Mouse (Mus musculus) stomach, embryonic 14.5 days (tissue): ENCODE measurements around the gene Pawr. TPM values are rescaled to one million over a fixed set of nuclear protein-coding genes. Genes with fewer than 3 reads are reported as not detected.

Experiments
- ATAC-seq: fragments of 200-750 bp; cut with Nextera tagmentation; 2 replicates; pipeline ENCODE4 v1.8.0; 2017; ENCODE audit warnings: low read depth, moderate TSS enrichment; ENCODE audit not compliant: insufficient number of reproducible peaks, insufficient read depth, low FRiP score
- H3K27ac ChIP-seq: fragments of 300-500 bp; sonication (generic); 2 replicates; pipeline ENCODE4 v1.5.1; 2014; ENCODE audit warnings: mild to moderate bottlenecking, low read length, moderate library complexity, mixed read lengths
- H3K27me3 ChIP-seq: fragments of 300-500 bp; sonication (generic); 2 replicates; pipeline ENCODE4 v1.6.1; 2014; ENCODE audit warnings: low read length, control low read depth, mixed read lengths; ENCODE audit not compliant: control insufficient read depth, insufficient read depth
- H3K36me3 ChIP-seq: fragments of 300-500 bp; sonication (generic); 2 replicates; pipeline ENCODE4 v1.6.1; 2014; ENCODE audit warnings: mild to moderate bottlenecking, control low read depth, low read length, moderate library complexity, mixed read lengths; ENCODE audit not compliant: control insufficient read depth, insufficient read depth
- H3K4me1 ChIP-seq: fragments of 300-500 bp; sonication (generic); 2 replicates; pipeline ENCODE4 v1.6.1; 2014; ENCODE audit warnings: low read length, control low read depth, mixed read lengths; ENCODE audit not compliant: control insufficient read depth, insufficient read depth
- H3K4me2 ChIP-seq: fragments of 300-500 bp; sonication (generic); replicated peaks from 2 replicates; pipeline ENCODE4 v1.6.1; 2014; ENCODE audit warnings: low read depth, low read length, control low read depth
- H3K4me3 ChIP-seq: fragments of 300-500 bp; sonication (generic); 2 replicates; pipeline ENCODE4 v1.5.1; 2014; ENCODE audit warnings: low read depth, low read length, control low read depth
- H3K9ac ChIP-seq: fragments of 300-500 bp; sonication (generic); replicated peaks from 2 replicates; pipeline ENCODE4 v1.6.1; 2014; ENCODE audit warnings: low read depth, mild to moderate bottlenecking, control low read depth, low read length, moderate library complexity, mixed read lengths
- H3K9me3 ChIP-seq: fragments of 300-500 bp; sonication (generic); 2 replicates; pipeline ENCODE4 v1.6.1; 2016; ENCODE audit warnings: low read depth, low read length, control low read depth; ENCODE audit not compliant: control insufficient read depth
- WGBS: fragments of 180-500 bp; shearing (Covaris S2); extraction: QIAGEN DNeasy Blood & Tissue Kit; methylation state at CpG from one replicate; pipeline ENCODE4 v1.1.7; 2014; 5-methylcytosine and 5-hydroxymethylcytosine counted together
- polyA plus RNA-seq: library from polyadenylated mRNA; unstranded; fragments of >200 nt; fragmentation: Nextera tagmentation; extraction: Ambion mirVana; gene quantifications from 2 replicates; pipeline ENCODE4 v1.2.1, GENCODE M21; 2014

Gene Pawr
- polyA plus RNA-seq, 1 experiment from 2014 or later, result 13.5 TPM

- no peak overlapping the region for H3K4me3 ChIP-seq
- H3K9me3 ChIP-seq, result no peaks in the 10 kb centered on the region
- no peaks in the 10 kb centered on the region for H3K36me3 ChIP-seq
- H3K4me1 ChIP-seq, result no peaks in the 10 kb centered on the region
- H3K9ac ChIP-seq, result no peak overlapping the region
- no peak overlapping the region for H3K27ac ChIP-seq
- no peak overlapping the region for H3K4me2 ChIP-seq
- ATAC-seq, result no peak
- WGBS, result 92% methylated on average over 13 of the region's 13 CpGs
- H3K27me3 ChIP-seq, result no peaks in the 10 kb centered on the region
Measured at GRCm38 (mm10) chr10:108290046-108290445, 41.9 kb upstream of the Pawr start.

DNA sequence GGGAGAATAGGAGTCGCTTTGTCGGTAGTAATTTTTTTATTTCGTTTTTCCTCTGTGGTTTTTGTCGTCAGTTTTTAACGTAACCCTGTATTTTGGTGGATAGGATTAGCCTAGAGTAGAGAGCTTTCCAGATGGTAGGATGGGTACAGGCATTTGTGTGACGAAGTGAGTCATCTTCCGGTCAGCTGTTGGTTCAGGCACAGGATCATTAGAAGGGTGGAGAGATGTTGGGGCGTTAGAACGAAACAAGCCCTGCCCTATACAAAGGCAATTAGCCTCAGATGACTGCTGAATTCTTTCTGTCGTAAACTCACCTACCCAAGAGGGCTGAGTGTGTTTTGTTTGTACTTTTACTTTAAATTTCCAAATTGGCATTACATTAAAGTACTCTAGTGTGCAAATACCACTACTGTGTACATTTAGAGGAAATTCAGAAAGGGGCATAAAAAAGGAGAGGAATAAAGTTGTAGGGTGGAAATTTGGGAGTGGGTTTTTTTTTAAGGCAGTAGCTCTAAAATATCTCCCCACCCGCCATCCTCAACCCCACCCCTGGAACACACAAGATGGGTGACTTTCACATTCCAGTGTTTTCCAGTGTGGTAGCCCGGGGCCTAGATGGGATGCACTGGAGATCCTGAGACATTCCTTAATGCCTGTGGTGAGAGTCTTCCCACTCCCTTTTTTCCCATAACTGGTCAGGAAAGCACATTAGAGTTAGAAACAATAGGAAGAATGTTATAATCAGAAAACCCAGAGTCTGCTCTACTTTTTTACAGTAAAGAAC is 40.0 kb upstream of the Pawr start:
- H3K36me3 ChIP-seq, result no peaks in the 10 kb centered on the region
- H3K4me3 ChIP-seq, result no peak overlapping the region
- H3K27ac ChIP-seq, result no peak overlapping the region
- H3K27me3 ChIP-seq, result no peaks in the 10 kb centered on the region
- H3K4me2 ChIP-seq, result no peak overlapping the region
- no peaks in the 10 kb centered on the region for H3K4me1 ChIP-seq
- no peak for ATAC-seq
- no peaks in the 10 kb centered on the region for H3K9me3 ChIP-seq
- H3K9ac ChIP-seq, result no peak overlapping the region
- WGBS, result 79% methylated on average over 12 of the region's 12 CpGs

GRCm38 (mm10) chr10:108292651-108293050 is 39.3 kb upstream of the Pawr start:
- Histone ChIP-seq H3K36me3 (no peaks in the 10 kb centered on the region), H3K27me3 (no peaks in the 10 kb centered on the region), H3K4me1 (no peaks in the 10 kb centered on the region), H3K4me2 (no peak overlapping the region), H3K27ac (no peak overlapping the region), H3K9ac (no peak overlapping the region), H3K4me3 (no peak overlapping the region), H3K9me3 (no peaks in the 10 kb centered on the region)
- no peak for ATAC-seq
- 89% methylated on average over 4 of the region's 4 CpGs for WGBS

DNA sequence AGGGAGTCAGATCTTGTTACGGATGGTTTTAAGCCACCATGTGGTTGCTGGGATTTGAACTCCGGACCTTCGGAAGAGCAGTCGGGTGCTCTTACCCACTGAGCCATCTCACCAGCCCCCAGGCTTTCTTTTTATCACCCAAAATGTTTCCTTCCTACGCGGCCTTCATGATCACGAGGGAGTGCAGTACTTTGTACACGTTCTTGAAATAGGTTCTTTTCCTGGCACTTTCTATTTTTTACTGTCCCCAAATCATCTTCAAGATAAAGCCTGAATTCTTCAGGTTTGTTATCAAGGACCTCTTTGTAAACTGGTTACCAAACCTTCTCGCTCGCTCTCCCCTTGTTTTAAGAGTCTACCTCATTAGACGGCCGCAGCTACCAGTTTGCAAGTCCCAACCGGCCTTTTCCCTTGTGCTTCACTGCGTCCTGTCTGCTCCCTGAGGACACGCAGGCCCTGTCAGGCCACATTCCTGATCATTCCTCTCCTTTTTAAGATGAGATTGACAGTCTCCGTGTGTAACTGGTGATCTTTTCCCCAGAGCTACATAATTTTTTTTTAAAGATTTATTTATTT is 38.2 kb upstream of the Pawr start:
- no peaks in the 10 kb centered on the region for H3K4me1 ChIP-seq
- ATAC-seq, result no peak
- H3K27ac ChIP-seq, result no peak overlapping the region
- no peak overlapping the region for H3K4me3 ChIP-seq
- H3K27me3 ChIP-seq, result no peaks in the 10 kb centered on the region
- no peaks in the 10 kb centered on the region for H3K9me3 ChIP-seq
- 88% methylated on average over 16 of the region's 16 CpGs for WGBS
- H3K36me3 ChIP-seq, result no peaks in the 10 kb centered on the region
- H3K9ac ChIP-seq, result no peak overlapping the region
- no peak overlapping the region for H3K4me2 ChIP-seq

- no peak overlapping the region for H3K9ac ChIP-seq
- ATAC-seq, result no peak
- no peaks in the 10 kb centered on the region for H3K9me3 ChIP-seq
- H3K4me3 ChIP-seq, result no peak overlapping the region
- H3K4me2 ChIP-seq, result no peak overlapping the region
- H3K27me3 ChIP-seq, result no peaks in the 10 kb centered on the region
- WGBS, result 88% methylated on average over 7 of the region's 7 CpGs
- H3K27ac ChIP-seq, result no peak overlapping the region
- no peaks in the 10 kb centered on the region for H3K4me1 ChIP-seq
- no peaks in the 10 kb centered on the region for H3K36me3 ChIP-seq
Measured at GRCm38 (mm10) chr10:108294766-108295165, 37.2 kb upstream of the Pawr start.

DNA sequence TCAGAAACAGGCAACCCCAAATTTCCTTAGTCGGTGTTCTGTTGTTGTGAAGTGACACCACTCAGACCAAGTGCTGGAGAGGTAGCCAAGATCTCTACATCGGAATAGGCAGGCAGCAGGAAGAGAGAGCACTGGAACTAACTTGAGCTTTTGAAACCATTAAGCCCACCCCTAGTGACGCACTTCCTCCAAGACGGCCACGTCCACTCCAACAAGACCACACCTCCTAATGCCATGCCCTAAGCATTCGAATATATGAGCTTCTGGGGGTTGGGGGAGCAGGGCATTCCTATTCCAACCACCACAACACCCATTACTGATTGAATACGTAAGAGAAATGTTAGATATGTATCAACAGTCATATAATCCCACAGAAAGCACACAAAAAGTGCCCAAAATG is 35.5 kb upstream of the Pawr start:
- H3K4me3 ChIP-seq, result no peak overlapping the region
- H3K27ac ChIP-seq, result no peak overlapping the region
- no peak for ATAC-seq
- H3K9ac ChIP-seq, result no peak overlapping the region
- H3K4me1 ChIP-seq, result no peaks in the 10 kb centered on the region
- H3K9me3 ChIP-seq, result no peaks in the 10 kb centered on the region
- H3K27me3 ChIP-seq, result no peaks in the 10 kb centered on the region
- WGBS, result 88% methylated on average over 7 of the region's 7 CpGs
- no peaks in the 10 kb centered on the region for H3K36me3 ChIP-seq
- H3K4me2 ChIP-seq, result no peak overlapping the region

DNA sequence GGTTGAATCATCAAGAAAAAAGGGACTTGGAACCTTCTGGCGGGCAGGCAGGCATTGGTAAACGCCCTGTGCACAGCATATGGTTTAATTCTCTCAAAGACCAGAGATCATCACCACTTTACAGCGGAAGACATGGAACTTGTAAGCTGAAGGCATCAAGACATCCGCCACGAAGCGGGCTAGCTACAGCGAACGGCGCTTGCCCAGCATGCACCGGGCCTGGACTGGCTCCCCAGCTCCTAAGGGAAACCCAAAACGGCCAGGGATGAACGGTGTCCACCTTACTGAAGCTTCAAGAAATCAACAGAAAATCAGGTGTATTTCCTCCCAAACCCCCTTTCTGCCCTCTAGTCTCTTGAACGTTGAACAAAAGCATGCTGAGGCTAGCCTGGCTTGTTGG is 33.7 kb upstream of the Pawr start:
- H3K36me3 ChIP-seq, result no peaks in the 10 kb centered on the region
- no peak for ATAC-seq
- no peak overlapping the region for H3K4me3 ChIP-seq
- no peak overlapping the region for H3K4me2 ChIP-seq
- no peaks in the 10 kb centered on the region for H3K4me1 ChIP-seq
- H3K27ac ChIP-seq, result no peak overlapping the region
- H3K9me3 ChIP-seq, result no peaks in the 10 kb centered on the region
- no peaks in the 10 kb centered on the region for H3K27me3 ChIP-seq
- 94% methylated on average over 13 of the region's 13 CpGs for WGBS
- H3K9ac ChIP-seq, result no peak overlapping the region

DNA sequence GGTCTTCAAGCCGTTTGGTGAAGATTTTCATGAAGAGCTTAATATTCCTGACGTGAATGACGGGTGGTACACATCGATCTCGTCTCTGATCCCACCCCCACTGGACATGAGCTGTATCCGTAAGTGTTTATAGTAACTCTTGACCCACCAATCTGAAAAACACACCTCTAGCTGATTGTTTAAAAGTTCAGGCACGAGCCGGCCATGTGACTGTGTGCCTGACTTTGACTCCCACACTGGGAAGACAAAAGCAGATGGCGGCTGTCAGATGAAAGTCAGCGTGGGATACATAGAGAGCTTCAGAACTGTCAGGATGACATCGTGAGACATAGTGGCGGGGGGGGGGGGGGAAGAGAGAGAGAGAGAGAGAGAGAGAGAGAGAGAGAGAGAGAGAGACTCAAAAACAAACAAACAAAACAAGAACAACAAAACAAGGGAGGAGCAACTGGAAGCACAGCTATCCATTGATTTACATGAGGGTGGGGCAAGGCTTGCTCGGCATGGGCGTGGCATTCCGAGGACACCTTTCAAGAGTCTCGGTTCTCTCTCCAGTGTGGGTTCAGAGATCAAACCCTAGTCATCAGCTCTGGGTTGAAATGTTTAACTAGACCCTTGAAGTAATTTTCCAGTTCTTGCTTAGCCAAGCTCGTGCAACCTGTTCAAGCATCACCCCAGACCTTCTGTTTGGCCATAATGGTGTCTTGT is 32.9 kb upstream of the Pawr start:
- Histone ChIP-seq H3K36me3 (no peaks in the 10 kb centered on the region), H3K9ac (no peak overlapping the region)
- WGBS, result 63% methylated on average over 16 of the region's 17 CpGs

More for the DNA sequence above, 32.9 kb upstream of the Pawr start:
- Histone ChIP-seq H3K4me3 (no peak overlapping the region), H3K27me3 (no peaks in the 10 kb centered on the region), H3K27ac (no peak overlapping the region), H3K4me1 (no peaks in the 10 kb centered on the region), H3K9me3 (no peaks in the 10 kb centered on the region), H3K4me2 (no peak overlapping the region)
- ATAC-seq, result no peak
